In the genomic region with DNA sequence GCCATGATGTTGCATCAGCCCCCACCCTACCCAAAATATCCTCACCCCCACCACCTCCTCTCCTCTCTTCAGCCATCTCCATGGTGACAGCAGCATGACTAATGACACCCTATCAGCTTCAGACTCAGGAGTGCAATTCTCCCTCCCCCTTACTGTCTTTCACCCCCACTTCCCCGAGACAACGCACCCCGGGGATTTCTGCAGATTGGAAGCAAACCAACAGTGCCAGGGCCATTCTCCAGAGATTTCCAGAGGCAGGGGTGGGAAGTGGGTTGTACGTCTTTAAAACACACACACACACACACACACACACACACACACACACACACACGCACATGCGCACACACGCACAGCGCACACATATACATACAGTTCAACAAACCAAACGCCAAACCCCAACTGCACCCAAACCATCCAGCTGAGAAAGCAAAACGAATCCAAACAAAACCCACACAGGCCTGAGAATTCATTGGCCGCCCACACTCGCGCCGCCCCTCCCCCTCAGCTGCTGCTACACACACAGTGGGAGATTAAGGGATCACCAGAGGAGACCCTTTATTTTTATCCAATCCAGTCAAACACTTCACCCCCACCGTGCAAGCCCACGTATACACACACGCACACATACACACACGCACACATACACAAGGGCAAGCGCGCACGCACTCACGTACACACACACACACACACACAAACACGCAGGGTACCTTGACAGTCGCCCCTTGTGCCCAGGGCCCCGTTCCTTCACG, we compare ENCODE assay signal across 8 mouse cellular contexts. TPM values are rescaled to one million over a fixed set of nuclear protein-coding genes. Genes with fewer than 3 reads are reported as not detected.
A peak's percentile ranks its signal among the peaks of the same experiment; 100 is the strongest.
DNase-seq lines count a peak whose midpoint lies in the region; ATAC-seq and TF ChIP-seq lines count a peak whose summit lies in the region.

No protein-coding gene starts in this region.

- 0 out of 2 replicates have a peak, but pooled peaks have one; percentile 14 for ATAC-seq in heart, embryonic 11.5 days (replicated peaks; ENCODE audit: insufficient number of reproducible peaks, low FRiP score, low TSS enrichment)
- peak; percentile 17; the same call in 1 of the 2 replicates for ATAC-seq in kidney, postnatal 0 days (replicated peaks; ENCODE audit: low FRiP score, low read depth)
- ATAC-seq in neural tube, embryonic 13.5 days (ENCODE audit: low read depth) = peak; percentile 71

- peak overlapping the region; percentile 82 for H3K27ac ChIP-seq in embryonic fibroblast, embryonic 13.5 days (ENCODE audit: insufficient read depth, low read length)
- H3K27ac ChIP-seq in heart, embryonic 11.5 days (ENCODE audit: low read depth, low read length) = peak overlapping the region; percentile 89
- H3K27ac ChIP-seq in kidney, postnatal 0 days = peak overlapping the region; percentile 96
- peak overlapping the region; percentile 99 for H3K27ac ChIP-seq in neural tube, embryonic 13.5 days (replicated peaks)

- DNase-seq in CD4-positive, CD25-positive, alpha-beta regulatory T cell, adult 2 months (ENCODE audit: low read depth, low spot score) = peak; percentile 70
- DNase-seq in adrenal gland, postnatal 14 days = peak; percentile 81
- DNase-seq in kidney, postnatal 0 days (ENCODE audit: low spot score) = peak; percentile 86
- peak; percentile 75 for DNase-seq in liver
- peak; percentile 76 for DNase-seq in yolk sac, embryonic 10.5 days (ENCODE audit: low spot score)

- no peaks in the 10 kb centered on the region for H3K36me3 ChIP-seq in heart, embryonic 11.5 days (ENCODE audit: control insufficient read depth, insufficient read depth, low read length)
- H3K36me3 ChIP-seq in kidney, postnatal 0 days (ENCODE audit: insufficient read depth, low read length) = peaks cover 7% of the 10 kb centered on the region; the same call in 1 of the 2 replicates
- 0 out of 2 replicates have a peak, but pooled peaks cover 7% of the 10 kb centered on the region for H3K36me3 ChIP-seq in neural tube, embryonic 13.5 days

- WGBS in heart, embryonic 11.5 days (ENCODE audit: insufficient replicate concordance) = 6% methylated on average over 25 of the region's 26 CpGs
- WGBS in kidney, postnatal 0 days = 4% methylated on average over 26 of the region's 26 CpGs
- WGBS in neural tube, embryonic 13.5 days = 2% methylated on average over 26 of the region's 26 CpGs

- H3K4me3 ChIP-seq in embryonic fibroblast, embryonic 13.5 days (ENCODE audit: insufficient read depth, low read length) = peak overlapping the region; percentile 84
- H3K4me3 ChIP-seq in heart, embryonic 11.5 days (ENCODE audit: low read depth, low read length) = peak overlapping the region; percentile 69
- H3K4me3 ChIP-seq in kidney, postnatal 0 days (replicated peaks; ENCODE audit: low read depth, low read length) = peak overlapping the region; percentile 71
- peak overlapping the region; percentile 87 for H3K4me3 ChIP-seq in neural tube, embryonic 13.5 days

- no peaks in the 10 kb centered on the region for H3K27me3 ChIP-seq in heart, embryonic 11.5 days (ENCODE audit: control insufficient read depth, insufficient read depth, low read length)
- no peaks in the 10 kb centered on the region for H3K27me3 ChIP-seq in kidney, postnatal 0 days (ENCODE audit: insufficient read depth, low read length)
- no peaks in the 10 kb centered on the region for H3K27me3 ChIP-seq in neural tube, embryonic 13.5 days

- peak overlapping the region; percentile 74 for H3K4me2 ChIP-seq in heart, embryonic 11.5 days
- peak overlapping the region; percentile 75 for H3K4me2 ChIP-seq in kidney, postnatal 0 days (ENCODE audit: low read length)
- peak overlapping the region; percentile 83 for H3K4me2 ChIP-seq in neural tube, embryonic 13.5 days

- TF ChIP-seq CTCF in embryonic fibroblast, embryonic 13.5 days (IDR thresholded peaks at IDR 0.05; ENCODE audit: borderline replicate concordance, insufficient read depth, low read length) = no peak
- TF ChIP-seq CTCF in kidney, postnatal 0 days (IDR thresholded peaks at IDR 0.05; ENCODE audit: low read depth) = no peak

- peak; percentile 38 for TF ChIP-seq POLR2A in embryonic fibroblast, embryonic 13.5 days (IDR thresholded peaks at IDR 0.05; ENCODE audit: low read depth, low read length)

- no peaks in the 10 kb centered on the region for H3K9me3 ChIP-seq in heart, embryonic 11.5 days (replicated peaks; ENCODE audit: control insufficient read depth, low read length)
- no peaks in the 10 kb centered on the region for H3K9me3 ChIP-seq in kidney, postnatal 0 days (replicated peaks; ENCODE audit: low read length)
- no peaks in the 10 kb centered on the region for H3K9me3 ChIP-seq in neural tube, embryonic 13.5 days

- H3K9ac ChIP-seq in heart, embryonic 11.5 days (ENCODE audit: low read depth, low read length) = peak overlapping the region; percentile 84
- peak overlapping the region; percentile 84 for H3K9ac ChIP-seq in kidney, postnatal 0 days (ENCODE audit: low read depth, low read length)
- H3K9ac ChIP-seq in neural tube, embryonic 13.5 days = peak overlapping the region; percentile 95

- peaks cover 22% of the 10 kb centered on the region for H3K4me1 ChIP-seq in embryonic fibroblast, embryonic 13.5 days (ENCODE audit: control insufficient read depth, insufficient read depth, low read length)
- H3K4me1 ChIP-seq in heart, embryonic 11.5 days (ENCODE audit: control insufficient read depth, insufficient read depth, low read length) = peaks cover 60% of the 10 kb centered on the region
- H3K4me1 ChIP-seq in kidney, postnatal 0 days (replicated peaks; ENCODE audit: insufficient read depth, low read length) = peaks cover 42% of the 10 kb centered on the region
- H3K4me1 ChIP-seq in neural tube, embryonic 13.5 days (replicated peaks) = peaks cover 90% of the 10 kb centered on the region

RNA-seq across cellular contexts. Expression of a gene that starts 18.2 kb away (rescaled TPM):
- total RNA-seq in adrenal gland, postnatal 14 days (2021) = 49.9 and 61.8 TPM in 2 replicates
- 13.8 and 18.6 TPM in 2 replicates for polyA plus RNA-seq in embryonic fibroblast, embryonic 13.5 days (2011; ENCODE audit: insufficient read length, low read depth, missing spikeins)
- polyA plus RNA-seq in heart, embryonic 11.5 days (2014; fragmentation: Nextera tagmentation; extraction: Ambion mirVana) = 25.0 and 30.3 TPM in 2 replicates
- polyA plus RNA-seq in kidney, postnatal 0 days (2015; fragmentation: Nextera tagmentation; extraction: Ambion mirVana) = 32.3 and 33.0 TPM in 2 replicates
- polyA plus RNA-seq in neural tube, embryonic 13.5 days (2015; fragmentation: Nextera tagmentation; extraction: Ambion mirVana) = 79.0 and 79.2 TPM in 2 replicates

Comparison
In these comparisons a context has a peak if more than half of its experiments do, and no peak if none do; other contexts are left out.
1. Peak in every context shown above with its lines: DNase-seq, ATAC-seq, H3K4me3 ChIP-seq and H3K27ac ChIP-seq.
2. ATAC-seq: peak in every context shown above with its lines; median percentile 71 in neural tube, embryonic 13.5 days; 17 in kidney, postnatal 0 days; 14 in heart, embryonic 11.5 days.